Mouse (Mus musculus): ENCODE data around the gene Mrpl48. TPM values are rescaled to one million over a fixed set of nuclear protein-coding genes. Genes with fewer than 3 reads are reported as not detected.
A peak's percentile ranks its signal among the peaks of the same experiment; 100 is the strongest.

The Mrpl48 gene
- 10 to 100 TPM; 74.4 to 77.5 TPM for total RNA-seq (2021)
- long read RNA-seq, experiment 1, full-length matches to known transcripts: 67 of 76 reads
- long read RNA-seq, experiment 1, partial matches to known transcripts: 0 of 76 reads
- long read RNA-seq, experiment 1, other reads (novel, unspliced or antisense): 9 of 76 reads
- long read RNA-seq, experiment 2, full-length matches to known transcripts: 72 of 84 reads
- long read RNA-seq, experiment 2, partial matches to known transcripts: 4 of 84 reads
- long read RNA-seq, experiment 2, other reads (novel, unspliced or antisense): 8 of 84 reads

DNA sequence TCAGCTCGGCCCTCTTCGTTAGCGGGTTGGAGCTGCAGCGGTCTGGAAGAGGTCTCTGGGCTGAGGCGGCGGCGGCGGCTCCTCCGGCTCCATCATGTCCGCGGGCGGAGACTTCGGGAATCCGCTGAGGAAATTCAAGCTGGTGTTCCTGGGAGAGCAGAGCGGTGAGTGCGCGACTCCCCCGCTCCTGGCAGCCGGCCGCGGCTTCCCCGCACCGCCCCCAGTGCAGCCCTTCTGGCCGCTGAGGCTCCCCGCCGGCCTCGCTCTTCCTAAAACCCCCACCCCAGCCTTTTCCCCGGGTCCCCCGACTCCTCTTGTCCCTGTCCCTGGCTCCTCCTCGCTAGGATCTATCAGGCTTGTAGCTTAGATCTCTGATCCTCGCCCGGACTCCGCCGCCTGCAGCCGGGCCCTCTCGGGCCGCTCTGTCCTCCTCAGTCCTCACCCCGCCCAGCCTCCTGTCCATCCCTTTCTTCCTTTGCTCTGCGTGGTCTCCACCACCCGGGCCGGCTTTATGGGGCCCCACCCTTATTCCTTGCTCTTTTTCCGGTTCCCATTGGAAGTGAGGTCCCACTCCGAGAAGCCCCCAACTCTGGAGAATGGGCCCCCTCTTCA, at the start of gene Mrpl48:
Gene Mrpl48 (minus strand): TSS at position 172 of the 612 bp plus-strand sequence.
- DNase-seq: peak; percentile 72
- intact Hi-C loops (cut with DNase I; ENCODE audit: low total_unique reads): no loop called here

DNA sequence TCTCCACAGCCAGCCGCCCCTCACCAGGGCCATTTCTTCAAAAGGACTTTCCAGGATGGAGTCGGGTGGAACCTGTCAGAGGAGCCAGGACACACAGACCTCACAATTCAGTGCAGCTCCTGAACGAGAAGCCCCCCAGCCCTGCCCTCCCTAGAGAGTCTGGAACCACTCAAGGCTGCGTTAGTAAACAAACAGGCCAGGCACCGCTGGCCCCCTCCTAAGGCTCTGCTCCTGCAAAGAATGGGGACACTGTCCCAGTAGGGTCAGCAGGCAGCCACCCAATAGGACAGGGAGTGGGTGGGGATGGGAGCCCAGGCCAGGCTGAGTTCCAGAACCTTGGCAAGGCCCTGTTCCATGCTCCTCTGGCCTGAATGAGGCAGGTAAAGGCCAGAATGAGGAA, 48.6 kb upstream of the Mrpl48 start:
- no peak for DNase-seq
- intact Hi-C loops (cut with DNase I; ENCODE audit: low total_unique reads): no loop called here

DNA sequence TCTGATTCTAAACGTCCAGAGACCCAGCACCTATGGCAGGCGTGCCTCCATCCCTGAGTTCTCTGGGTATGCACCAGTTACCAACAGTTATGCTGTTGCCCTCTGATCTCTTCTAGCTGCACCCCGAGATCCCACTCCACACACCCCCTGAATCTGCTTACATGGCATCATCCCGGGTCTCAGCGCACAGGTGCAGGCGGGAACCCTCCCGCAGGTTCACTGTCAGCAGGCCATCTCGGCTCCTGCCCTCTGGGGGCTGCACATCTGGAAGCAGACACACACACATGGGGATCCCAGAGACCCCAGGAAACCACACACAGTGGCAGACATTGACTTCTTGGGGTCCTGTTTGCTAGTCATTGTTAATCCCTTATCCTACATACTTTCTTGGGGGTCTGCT, 46.3 kb upstream of the Mrpl48 start:
- intact Hi-C loops (cut with DNase I; ENCODE audit: low total_unique reads): no loop called here
- no peak for DNase-seq

DNA sequence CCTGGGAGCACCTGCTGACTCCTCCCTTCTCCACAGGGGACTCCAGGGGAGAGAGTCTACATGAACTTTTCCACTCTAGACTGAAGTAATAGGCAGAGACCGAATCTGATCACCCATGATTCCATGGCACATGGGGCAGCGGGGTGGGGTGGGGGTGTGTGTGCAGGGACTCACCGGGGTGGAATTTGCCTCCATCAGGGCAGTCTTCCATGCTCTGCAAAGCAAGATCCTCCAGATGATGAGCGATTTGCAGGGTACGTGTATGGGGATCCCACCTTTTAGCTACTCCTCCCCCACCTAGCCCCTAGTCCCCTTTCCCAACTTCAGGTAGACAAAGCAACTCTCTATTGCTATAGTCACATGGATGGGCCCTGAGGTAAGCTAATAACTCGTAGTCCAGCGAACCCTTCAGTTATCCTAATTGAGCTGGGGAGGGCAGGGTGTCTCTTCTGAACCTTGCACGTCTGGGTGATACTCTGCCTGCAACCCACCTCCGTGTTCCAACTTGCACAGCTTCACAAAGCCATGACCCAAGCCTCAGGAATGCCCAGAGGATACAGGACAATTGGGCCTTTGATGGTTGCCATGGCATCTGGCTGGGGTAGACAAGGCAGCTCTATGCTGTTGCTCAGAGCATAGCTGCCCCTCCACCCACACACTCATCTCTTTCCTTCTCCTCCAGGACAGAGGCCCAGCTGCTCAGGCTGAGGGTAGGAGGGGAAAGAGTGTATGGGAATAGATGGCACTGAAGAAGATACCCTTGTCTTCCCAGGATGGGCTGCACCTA, 45.6 kb upstream of the Mrpl48 start:
- no peak for DNase-seq
- intact Hi-C loops (cut with DNase I; ENCODE audit: low total_unique reads): no loop called here

DNA sequence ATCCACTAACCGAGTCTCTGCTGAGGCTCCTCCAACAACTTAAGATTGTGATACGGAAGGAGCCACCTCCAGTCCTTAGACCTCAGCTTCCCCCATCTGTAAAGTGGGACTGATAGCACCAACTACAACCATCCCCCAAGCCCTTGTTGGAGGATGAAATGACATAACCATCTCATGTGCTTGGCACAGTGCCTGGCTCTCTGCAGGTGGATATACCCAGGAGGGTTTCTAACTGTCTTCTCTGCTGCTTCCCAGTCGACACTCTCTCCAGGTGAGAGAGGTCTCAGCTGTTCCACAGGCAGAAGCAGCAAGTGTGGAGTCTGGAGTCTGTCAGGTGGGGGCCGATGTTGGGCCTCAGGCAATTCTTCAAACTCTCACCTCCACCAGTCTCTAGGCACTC, 42.9 kb upstream of the Mrpl48 start:
- intact Hi-C loops (cut with DNase I; ENCODE audit: low total_unique reads): no loop called here
- no peak for DNase-seq

DNA sequence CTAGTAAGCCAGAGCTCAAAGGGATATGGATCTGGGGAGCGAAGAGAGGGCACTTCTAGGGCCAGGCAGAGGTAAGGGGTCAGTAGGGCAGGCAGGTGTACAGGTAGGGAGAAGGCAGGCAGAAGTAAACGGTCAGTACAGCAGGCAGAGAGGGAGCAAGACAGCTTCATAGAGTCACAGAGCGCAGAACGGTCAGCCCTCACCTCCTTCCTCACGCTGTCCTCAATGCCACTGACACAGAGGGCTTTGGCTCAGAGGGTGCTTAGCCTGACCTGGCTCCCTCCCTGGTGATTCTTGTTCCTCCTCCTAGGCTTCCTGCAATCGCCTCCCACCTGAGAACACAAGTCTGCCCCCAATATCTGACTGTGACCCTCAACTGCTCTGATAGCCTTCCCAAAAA, 42.3 kb upstream of the Mrpl48 start:
- intact Hi-C loops (cut with DNase I; ENCODE audit: low total_unique reads): no loop called here
- DNase-seq: no peak

DNA sequence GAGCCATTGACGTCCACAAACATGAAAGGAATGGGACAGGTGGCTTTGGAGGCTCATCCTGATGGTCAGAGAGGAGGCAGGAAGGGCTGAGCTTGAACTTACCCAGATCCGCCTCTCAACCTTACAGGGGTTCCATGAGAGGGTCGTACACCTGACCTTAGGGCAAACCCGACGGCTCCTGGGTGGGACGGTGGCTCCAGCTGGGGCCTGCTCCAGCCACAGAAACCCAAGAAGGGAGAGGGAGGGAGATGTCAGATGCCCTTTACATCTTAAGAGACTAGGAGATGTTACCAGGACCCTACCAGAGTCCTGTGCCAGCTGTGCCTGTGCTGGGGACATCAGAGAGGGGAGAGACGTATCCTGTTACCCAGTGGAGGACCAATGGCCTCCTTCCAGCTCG, 41.7 kb upstream of the Mrpl48 start:
- intact Hi-C loops (cut with DNase I; ENCODE audit: low total_unique reads): no loop called here
- DNase-seq: no peak

DNA sequence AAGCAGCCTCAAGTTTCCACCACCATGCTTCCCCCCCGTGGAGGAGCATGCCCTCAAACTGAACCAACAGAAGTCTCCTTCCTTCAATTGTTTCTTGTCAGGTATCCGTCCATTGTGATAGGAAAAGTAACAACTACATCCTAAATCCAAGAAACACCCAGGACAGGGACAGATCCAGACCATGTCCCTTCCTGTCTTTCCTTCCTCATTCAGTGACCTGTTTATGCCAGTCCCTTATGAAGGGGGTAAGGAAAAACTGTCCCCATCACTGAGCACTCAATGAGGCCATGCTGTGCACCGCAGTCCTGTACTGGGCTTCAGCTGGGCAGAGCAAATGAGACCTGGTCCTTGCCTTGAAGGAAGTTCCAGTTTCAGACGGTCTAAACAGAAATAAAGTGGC, 41.0 kb upstream of the Mrpl48 start:
- no peak for DNase-seq
- intact Hi-C loops (cut with DNase I; ENCODE audit: low total_unique reads): no loop called here

DNA sequence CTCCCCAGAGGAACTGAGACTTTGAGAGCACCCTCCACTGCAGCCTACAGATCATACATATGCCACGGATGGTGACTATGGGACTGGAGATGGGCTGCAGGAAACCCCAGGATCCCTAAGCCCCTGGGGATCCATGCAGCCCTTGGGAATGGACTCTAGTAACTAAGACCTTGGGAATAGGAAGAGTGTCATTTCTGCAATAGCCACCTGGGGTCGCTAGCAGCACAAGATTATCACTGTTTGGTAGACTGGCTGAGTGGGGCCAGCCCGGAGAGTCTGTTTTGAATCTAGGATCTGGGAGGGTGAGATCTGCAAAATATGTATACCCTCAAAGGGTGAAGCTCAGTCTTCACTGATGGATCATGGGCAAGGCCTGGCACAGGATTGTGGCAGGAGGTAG, 37.0 kb upstream of the Mrpl48 start:
- intact Hi-C loops (cut with DNase I; ENCODE audit: low total_unique reads): no loop called here
- DNase-seq: peak; percentile 62

DNA sequence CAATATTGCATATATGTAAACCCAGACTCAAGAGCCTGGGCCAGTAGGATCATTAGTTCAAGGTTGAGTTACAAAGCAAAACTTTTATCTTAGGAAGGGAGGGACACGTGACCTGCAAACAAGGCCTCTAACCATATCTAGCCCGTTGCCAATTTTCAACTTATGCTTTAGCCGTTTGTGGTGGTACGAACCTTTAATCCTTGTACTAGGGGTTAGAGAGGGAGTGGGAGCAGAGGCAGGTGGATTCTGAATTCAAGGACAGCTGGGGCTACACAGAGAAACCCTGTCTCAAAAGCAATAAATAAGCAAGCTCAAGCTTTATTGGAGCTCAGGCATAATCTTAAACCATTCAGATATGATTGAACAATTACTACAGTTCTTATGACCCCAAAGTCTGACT, 34.3 kb upstream of the Mrpl48 start:
- no peak for DNase-seq
- intact Hi-C loops (cut with DNase I; ENCODE audit: low total_unique reads): no loop called here

DNA sequence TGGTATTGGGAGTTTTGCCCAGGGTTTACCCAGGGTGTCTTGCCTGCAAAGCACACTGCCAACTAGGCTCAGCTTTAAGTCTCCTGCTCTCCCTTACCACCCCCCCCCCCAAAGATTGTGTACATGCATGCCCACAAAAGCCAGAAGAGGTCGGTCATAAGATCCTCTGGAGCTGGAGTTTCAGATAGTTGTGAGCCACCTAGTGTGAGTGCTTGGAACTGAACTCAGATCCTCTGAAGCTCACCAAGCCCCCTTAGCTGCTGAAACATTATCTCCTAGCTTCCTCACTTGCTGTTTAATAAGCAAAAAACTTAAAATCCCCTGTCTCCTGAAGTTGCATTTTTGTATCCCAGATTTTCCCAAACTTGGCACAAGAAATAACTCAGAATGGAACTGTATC, 29.6 kb upstream of the Mrpl48 start:
- no peak for DNase-seq
- intact Hi-C loops (cut with DNase I; ENCODE audit: low total_unique reads): no loop called here

DNA sequence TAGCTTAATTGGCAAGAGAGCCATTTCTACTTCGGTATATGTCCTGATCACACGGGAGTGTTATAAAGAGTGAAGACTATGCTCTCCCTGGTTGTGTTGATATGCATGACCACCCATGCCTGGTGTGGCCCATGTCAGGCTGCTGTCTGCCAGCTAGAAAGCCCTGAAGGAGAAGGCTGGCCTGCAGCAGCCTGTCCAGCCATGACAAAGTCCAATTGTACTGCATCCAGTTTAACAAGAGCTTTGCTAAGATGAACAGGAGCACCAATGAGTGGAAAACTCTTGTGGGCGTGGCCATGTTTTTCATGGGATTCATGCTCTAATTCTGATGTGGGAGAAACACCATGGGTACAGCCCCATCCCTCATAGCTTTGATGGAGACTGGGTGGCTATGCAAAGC, 16.4 kb upstream of the Mrpl48 start:
- intact Hi-C loops (cut with DNase I; ENCODE audit: low total_unique reads): no loop called here
- DNase-seq: no peak

DNA sequence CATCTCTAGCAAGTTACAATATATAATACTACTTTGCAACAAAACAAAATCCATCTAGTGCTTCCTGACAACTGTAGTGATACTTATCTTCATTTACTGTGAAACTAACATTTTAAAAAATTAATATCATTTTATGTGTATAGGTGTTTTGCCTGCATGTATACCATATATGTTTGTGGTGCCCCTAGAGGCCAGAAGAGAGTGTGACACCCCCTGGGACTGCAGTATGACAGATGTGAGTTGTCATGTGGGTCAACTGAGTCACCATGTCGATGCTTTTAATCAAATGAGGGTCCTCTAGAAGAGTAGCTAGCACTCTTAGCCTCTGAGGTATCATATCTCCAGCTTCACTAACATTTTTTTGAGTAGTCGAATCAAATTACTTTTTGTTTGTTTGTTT, 14.2 kb upstream of the Mrpl48 start:
- intact Hi-C loops (cut with DNase I; ENCODE audit: low total_unique reads): no loop called here
- DNase-seq: no peak

DNA sequence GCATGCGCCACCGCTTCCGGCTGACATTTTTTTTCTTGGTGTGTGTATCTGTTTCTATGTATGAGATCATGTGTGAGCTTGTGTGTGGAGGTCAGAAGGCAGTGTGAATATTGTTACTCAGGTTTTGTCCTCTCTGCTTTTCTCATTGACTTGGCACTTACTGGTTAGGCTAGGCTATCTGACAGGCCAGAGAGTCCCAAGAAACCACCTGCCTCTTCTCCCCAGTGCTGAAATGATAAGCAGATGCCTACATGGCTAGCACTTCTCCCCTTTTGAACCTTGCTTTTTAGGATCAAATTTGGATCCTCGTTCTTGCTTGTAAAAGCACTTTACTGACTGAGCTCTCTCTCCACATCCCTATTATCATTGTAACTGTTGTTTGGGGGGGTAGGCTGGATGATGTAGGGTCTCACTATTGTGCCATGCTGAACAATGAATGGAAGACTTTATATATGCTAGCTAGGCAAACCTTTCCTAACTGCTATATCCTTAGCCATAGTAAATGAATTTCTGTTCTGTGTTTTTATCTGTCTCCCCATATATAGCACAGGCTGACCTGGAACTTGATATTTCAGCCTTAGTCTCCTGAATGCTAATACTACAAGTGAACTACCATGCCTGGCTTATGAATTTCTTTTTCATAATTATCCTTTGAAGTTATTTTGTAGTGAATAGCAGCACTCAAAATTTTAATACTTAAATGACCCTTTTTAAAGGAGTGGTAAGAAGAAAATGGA, 8.2 kb upstream of the Mrpl48 start:
- intact Hi-C loops (cut with DNase I; ENCODE audit: low total_unique reads): no loop called here
- DNase-seq: no peak

DNA sequence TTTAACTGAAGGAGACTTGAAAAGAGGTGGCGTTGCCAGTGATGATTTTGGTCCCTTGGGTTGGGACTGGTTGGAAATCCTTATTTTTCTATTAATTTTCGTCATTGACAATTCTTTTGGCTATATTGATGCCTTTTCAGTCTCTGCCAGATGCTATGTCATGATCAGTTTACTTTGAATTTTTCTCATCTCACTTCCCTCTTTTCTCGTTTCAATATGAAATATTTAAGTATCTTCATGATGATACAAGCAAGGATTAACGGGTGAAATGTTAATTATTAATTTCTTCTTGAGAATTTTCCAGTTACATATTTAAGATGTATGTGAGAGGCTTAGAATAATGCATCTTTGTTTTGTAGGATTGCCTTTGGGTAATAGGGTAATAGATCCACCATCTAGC, 809 bp upstream of the Mrpl48 start:
- intact Hi-C loops (cut with DNase I; ENCODE audit: low total_unique reads): no loop called here
- no peak for DNase-seq

DNA sequence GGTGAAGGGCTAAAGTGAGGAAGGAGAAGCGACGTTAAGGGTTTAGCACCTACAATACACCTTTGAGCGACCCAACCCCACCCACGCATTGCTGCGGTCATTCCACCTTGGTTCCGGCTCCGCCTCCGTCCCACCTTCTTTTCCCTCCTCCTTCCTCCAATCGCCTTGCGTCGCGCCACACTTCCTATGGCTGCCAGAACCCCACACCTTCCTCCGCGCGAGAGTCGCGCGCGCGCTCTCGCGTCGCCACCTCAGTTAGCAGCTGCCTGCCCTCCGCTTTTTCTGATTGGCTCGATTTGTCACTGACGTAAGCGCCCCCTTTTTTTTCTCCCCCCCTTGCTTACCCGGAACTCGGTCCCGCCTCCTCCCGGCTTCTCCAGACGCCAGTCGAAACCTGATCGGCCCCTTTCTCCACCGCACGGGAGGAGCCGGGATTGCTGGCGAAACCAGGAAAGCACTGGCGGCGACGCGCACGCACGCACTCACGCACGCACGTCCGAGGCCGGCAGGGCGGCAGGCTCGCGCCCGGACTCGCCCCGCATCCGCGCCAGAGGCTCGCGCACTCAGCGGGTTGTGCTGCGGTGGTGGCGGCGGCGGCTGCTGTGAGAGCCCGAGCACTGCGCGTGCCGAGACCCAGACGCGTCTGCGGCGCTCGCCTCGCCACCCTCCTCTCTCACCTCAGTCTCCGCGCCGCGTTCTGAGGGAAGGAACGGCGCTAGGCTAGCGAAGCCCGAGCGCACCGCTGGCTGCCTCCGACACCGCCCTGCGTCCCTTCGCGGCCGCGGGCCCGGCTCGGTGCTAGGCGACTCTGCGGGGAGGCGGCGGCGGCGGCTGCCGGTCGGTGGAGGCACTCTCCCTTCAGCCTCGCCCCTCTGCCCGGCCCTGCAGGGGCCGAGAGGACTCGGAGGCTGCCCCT, 629 bp downstream of the Mrpl48 start, which contains the start of gene Rab6a:
Gene Rab6a (plus strand): TSS at position 197 of the 916 bp plus-strand sequence.
- peak; percentile 99 for DNase-seq
- intact Hi-C loops (cut with DNase I; ENCODE audit: low total_unique reads): no loop called here

DNA sequence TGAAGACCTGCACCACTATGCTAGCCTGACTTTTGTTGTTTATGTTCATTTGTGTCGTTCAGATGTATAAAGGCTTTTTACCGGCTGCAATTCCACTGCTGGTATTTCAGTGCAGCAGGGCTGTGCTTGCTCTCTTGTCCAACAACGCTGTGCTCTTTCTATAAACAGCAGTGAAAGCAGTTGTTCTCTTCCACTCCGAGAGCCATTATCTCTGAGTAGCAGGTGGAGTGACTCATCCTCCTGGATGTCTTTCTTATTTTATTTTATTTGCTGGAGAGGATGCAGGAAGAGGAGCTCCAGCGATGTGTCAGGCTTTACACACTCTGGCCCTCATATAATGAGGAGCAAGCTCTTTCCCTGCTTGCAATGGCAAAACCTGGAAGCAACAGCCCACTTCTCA, 7.9 kb downstream of the Mrpl48 start:
- intact Hi-C loops (cut with DNase I; ENCODE audit: low total_unique reads): no loop called here
- no peak for DNase-seq

DNA sequence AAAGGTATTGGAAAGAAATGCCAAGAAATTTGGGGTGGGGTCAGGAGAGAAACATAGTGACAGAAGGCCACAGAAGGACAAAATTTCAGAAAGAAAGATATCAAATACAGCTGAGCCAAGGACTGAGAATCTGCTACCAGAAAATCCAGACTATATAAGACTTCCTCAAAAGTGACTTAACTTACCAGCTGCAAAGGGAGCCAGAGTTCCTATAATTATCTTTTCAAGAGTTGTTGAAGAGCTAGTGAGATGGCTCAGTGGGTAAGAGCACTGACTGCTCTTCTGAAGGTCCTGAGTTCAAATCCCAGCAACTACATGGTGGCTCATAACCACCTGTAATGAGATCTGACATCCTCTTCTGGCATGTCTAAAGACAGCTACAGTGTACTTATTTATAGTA, 14.8 kb downstream of the Mrpl48 start:
- no peak for DNase-seq
- intact Hi-C loops (cut with DNase I; ENCODE audit: low total_unique reads): no loop called here

DNA sequence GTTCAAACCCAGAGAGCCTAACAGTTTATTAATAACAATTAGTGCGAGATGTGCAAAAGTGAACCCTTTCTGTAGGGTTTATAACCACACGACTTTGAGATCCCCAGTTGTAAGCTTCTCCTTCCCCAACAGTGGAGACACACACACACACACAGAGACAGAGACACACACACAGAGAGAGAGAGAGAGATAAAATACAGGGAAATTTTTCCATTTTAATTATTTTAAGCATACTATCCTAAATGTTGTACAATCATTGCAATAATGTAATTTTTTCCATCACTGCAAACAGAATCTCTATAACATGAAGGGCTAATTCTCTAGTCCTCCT, 16.6 kb downstream of the Mrpl48 start:
- intact Hi-C loops (cut with DNase I; ENCODE audit: low total_unique reads): no loop called here
- DNase-seq: no peak
